Mouse (Mus musculus): ENCODE data around the gene Lmx1a.

Lmx1a gene

GRCm38 (mm10) chr1:167885776-167886175, 196.7 kb downstream of the Lmx1a start:
- DNase-seq (ENCODE audit: low spot score in 2 of 2), result peak in 1 of 2 experiments; percentile 14

DNA sequence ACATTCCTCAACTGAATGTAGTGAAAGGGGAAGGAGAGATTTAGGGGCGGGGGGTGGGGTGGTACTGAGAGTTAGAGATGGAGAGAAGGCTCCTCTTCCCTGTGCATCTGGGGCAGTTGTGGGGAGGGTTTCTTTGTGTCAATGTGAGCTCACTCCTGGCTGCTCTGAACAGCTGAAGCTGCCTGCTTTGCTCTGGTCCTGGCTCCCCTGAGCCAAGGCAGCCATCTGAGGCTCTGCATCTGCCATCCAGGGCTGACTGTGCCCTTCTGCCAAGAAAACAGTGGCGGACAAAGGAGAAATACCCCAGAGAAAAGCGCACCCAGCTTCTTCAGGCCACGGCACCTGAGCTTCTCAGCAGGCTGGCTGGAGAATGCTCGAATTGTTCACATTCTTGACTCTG, 199.1 kb downstream of the Lmx1a start:
- DNase-seq (ENCODE audit: low spot score in 2 of 2), result no peak

GRCm38 (mm10) chr1:167888816-167889215, 199.8 kb downstream of the Lmx1a start:
- DNase-seq (ENCODE audit: low spot score in 2 of 2), result no peak

- peak; percentile 18 to 61 for DNase-seq (ENCODE audit: low spot score in 2 of 2)
Measured at GRCm38 (mm10) chr1:167896234-167896633, 207.2 kb downstream of the Lmx1a start.
